Mouse (Mus musculus): ENCODE results near the gene Gm13287. TPM values are rescaled to one million over a fixed set of nuclear protein-coding genes. Genes with fewer than 3 reads are reported as not detected.

The Gm13287 gene
- polyA plus RNA-seq, 1 experiment from 2014 or later: not detected

GRCm38 (mm10) chr4:88851026-88851763 is 48.1 kb downstream of the Gm13287 start:
- no peaks in the 10 kb centered on the region for H3K9me3 ChIP-seq (replicated peaks)
- peak; percentile 88 for ATAC-seq
- no peak overlapping the region for H3K9ac ChIP-seq
- no peak overlapping the region for H3K4me2 ChIP-seq
- no peak overlapping the region for H3K4me3 ChIP-seq
- H3K4me1 ChIP-seq: peaks cover 8% of the 10 kb centered on the region
- peak overlapping the region; percentile 61 for H3K27ac ChIP-seq
- no peaks in the 10 kb centered on the region for H3K36me3 ChIP-seq (ENCODE audit: poor library complexity, severe bottlenecking)
- no peaks in the 10 kb centered on the region for H3K27me3 ChIP-seq
- 7% methylated on average over 4 of the region's 4 CpGs for WGBS

Other genes starting within 250 kb of the Gm13287 start
- gene Ifna15, start 245.0 kb upstream of the Gm13287 start, polyA plus RNA-seq (2015; fragmentation: Nextera tagmentation; extraction: Ambion mirVana): not detected in 2 replicates
- not detected in 2 replicates for gene Ifna14, start 231.5 kb upstream of the Gm13287 start, polyA plus RNA-seq (2015; fragmentation: Nextera tagmentation; extraction: Ambion mirVana)
- gene Ifna9, start 210.9 kb upstream of the Gm13287 start, polyA plus RNA-seq (2015; fragmentation: Nextera tagmentation; extraction: Ambion mirVana): not detected in 2 replicates
- not detected in 2 replicates for gene Ifna12, start 199.9 kb upstream of the Gm13287 start, polyA plus RNA-seq (2015; fragmentation: Nextera tagmentation; extraction: Ambion mirVana)
- gene C87499, start 168.8 kb upstream of the Gm13287 start, polyA plus RNA-seq (2015; fragmentation: Nextera tagmentation; extraction: Ambion mirVana): not detected in 2 replicates
- gene Ifna13, start 158.8 kb upstream of the Gm13287 start, polyA plus RNA-seq (2015; fragmentation: Nextera tagmentation; extraction: Ambion mirVana): not detected in 2 replicates
- gene Ifna16, start 126.3 kb upstream of the Gm13287 start, polyA plus RNA-seq (2015; fragmentation: Nextera tagmentation; extraction: Ambion mirVana): not detected in 2 replicates
- gene Ifna2, start 119.3 kb upstream of the Gm13287 start, polyA plus RNA-seq (2015; fragmentation: Nextera tagmentation; extraction: Ambion mirVana): not detected in 2 replicates
- not detected in 2 replicates for gene Ifnab, start 111.9 kb upstream of the Gm13287 start, polyA plus RNA-seq (2015; fragmentation: Nextera tagmentation; extraction: Ambion mirVana)
- 1.1 and 2.1 TPM in 2 replicates for gene Gm26566, start 81.4 kb upstream of the Gm13287 start, polyA plus RNA-seq (2015; fragmentation: Nextera tagmentation; extraction: Ambion mirVana)
- 120 and 125 TPM in 2 replicates for gene Klhl9, start 80.8 kb upstream of the Gm13287 start, polyA plus RNA-seq (2015; fragmentation: Nextera tagmentation; extraction: Ambion mirVana)
- not detected in 2 replicates for gene Gm13271, start 48.4 kb upstream of the Gm13287 start, polyA plus RNA-seq (2015; fragmentation: Nextera tagmentation; extraction: Ambion mirVana)
- gene Gm13283, start 43.1 kb upstream of the Gm13287 start, polyA plus RNA-seq (2015; fragmentation: Nextera tagmentation; extraction: Ambion mirVana): 0.17 TPM in 1 of 2 replicates, not detected in the other
- gene Gm13290, start 29.4 kb upstream of the Gm13287 start, polyA plus RNA-seq (2015; fragmentation: Nextera tagmentation; extraction: Ambion mirVana): not detected in 2 replicates
- gene Gm13289, start 26.3 kb upstream of the Gm13287 start, polyA plus RNA-seq (2015; fragmentation: Nextera tagmentation; extraction: Ambion mirVana): not detected in 2 replicates
- not detected in 2 replicates for gene Gm13272, start 23.4 kb upstream of the Gm13287 start, polyA plus RNA-seq (2015; fragmentation: Nextera tagmentation; extraction: Ambion mirVana)
- 0.18 TPM in 1 of 2 replicates, not detected in the other for gene Ifnz, start 21.1 kb upstream of the Gm13287 start, polyA plus RNA-seq (2015; fragmentation: Nextera tagmentation; extraction: Ambion mirVana)
- gene Gm13276, start 17.5 kb upstream of the Gm13287 start, polyA plus RNA-seq (2015; fragmentation: Nextera tagmentation; extraction: Ambion mirVana): not detected in 2 replicates
- gene Gm13277, start 14.6 kb upstream of the Gm13287 start, polyA plus RNA-seq (2015; fragmentation: Nextera tagmentation; extraction: Ambion mirVana): not detected in 2 replicates
- gene Gm13278, start 11.7 kb upstream of the Gm13287 start, polyA plus RNA-seq (2015; fragmentation: Nextera tagmentation; extraction: Ambion mirVana): not detected in 2 replicates
- gene Gm13275, start 8.8 kb upstream of the Gm13287 start, polyA plus RNA-seq (2015; fragmentation: Nextera tagmentation; extraction: Ambion mirVana): not detected in 2 replicates
- gene Gm13279, start 5.9 kb upstream of the Gm13287 start, polyA plus RNA-seq (2015; fragmentation: Nextera tagmentation; extraction: Ambion mirVana): not detected in 2 replicates
- gene Gm13285, start 3.6 kb upstream of the Gm13287 start, polyA plus RNA-seq (2015; fragmentation: Nextera tagmentation; extraction: Ambion mirVana): 0.43 TPM in 1 of 2 replicates, not detected in the other
- gene Gm13288, start 2.3 kb downstream of the Gm13287 start, polyA plus RNA-seq (2015; fragmentation: Nextera tagmentation; extraction: Ambion mirVana): not detected in 2 replicates
- gene Ifna7, start 13.0 kb downstream of the Gm13287 start, polyA plus RNA-seq (2015; fragmentation: Nextera tagmentation; extraction: Ambion mirVana): not detected in 2 replicates
- gene Ifna11, start 16.7 kb downstream of the Gm13287 start, polyA plus RNA-seq (2015; fragmentation: Nextera tagmentation; extraction: Ambion mirVana): not detected in 2 replicates
- gene Ifna6, start 24.2 kb downstream of the Gm13287 start, polyA plus RNA-seq (2015; fragmentation: Nextera tagmentation; extraction: Ambion mirVana): not detected in 2 replicates
- gene Ifna5, start 32.3 kb downstream of the Gm13287 start, polyA plus RNA-seq (2015; fragmentation: Nextera tagmentation; extraction: Ambion mirVana): not detected in 2 replicates
- gene Ifna4, start 38.6 kb downstream of the Gm13287 start, polyA plus RNA-seq (2015; fragmentation: Nextera tagmentation; extraction: Ambion mirVana): not detected in 2 replicates
- gene Ifna1, start 46.8 kb downstream of the Gm13287 start, polyA plus RNA-seq (2015; fragmentation: Nextera tagmentation; extraction: Ambion mirVana): not detected in 2 replicates
- not detected in 2 replicates for gene Ifne, start 76.9 kb downstream of the Gm13287 start, polyA plus RNA-seq (2015; fragmentation: Nextera tagmentation; extraction: Ambion mirVana)